Mouse (Mus musculus): ENCODE results near the gene Guk1.

DNA sequence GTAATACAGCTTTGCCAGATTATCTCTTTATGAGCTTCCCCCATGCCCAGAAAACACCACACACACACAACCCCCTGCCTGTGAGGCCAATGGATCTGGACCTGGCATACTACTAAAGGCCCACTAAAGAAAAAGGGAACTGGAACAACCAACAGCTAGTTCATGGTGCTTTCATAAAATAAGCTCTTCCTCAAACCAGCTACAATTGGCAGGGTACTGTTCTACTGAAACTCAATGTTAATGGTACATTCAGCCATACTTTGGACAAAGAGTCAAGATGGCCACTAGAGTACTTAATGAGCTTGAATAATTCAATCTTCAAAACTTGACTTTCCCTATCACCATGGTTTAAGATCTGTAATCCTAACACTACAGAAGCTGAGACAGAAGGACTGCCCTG, 29.6 kb upstream of the Guk1 start:
- TF ChIP-seq CTCF (IDR thresholded peaks at IDR 0.05; ENCODE audit: low read depth, low read length) = no peak
- no peak for TF ChIP-seq POLR2A (IDR thresholded peaks at IDR 0.05; ENCODE audit: insufficient read depth, low read length)
- TF ChIP-seq EP300 (IDR thresholded peaks at IDR 0.05; ENCODE audit: insufficient read depth, low read depth, low read length) = no peak

All from ES-Bruce4 (cell line).